Mouse (Mus musculus): ENCODE results near the gene Skil.

DNA sequence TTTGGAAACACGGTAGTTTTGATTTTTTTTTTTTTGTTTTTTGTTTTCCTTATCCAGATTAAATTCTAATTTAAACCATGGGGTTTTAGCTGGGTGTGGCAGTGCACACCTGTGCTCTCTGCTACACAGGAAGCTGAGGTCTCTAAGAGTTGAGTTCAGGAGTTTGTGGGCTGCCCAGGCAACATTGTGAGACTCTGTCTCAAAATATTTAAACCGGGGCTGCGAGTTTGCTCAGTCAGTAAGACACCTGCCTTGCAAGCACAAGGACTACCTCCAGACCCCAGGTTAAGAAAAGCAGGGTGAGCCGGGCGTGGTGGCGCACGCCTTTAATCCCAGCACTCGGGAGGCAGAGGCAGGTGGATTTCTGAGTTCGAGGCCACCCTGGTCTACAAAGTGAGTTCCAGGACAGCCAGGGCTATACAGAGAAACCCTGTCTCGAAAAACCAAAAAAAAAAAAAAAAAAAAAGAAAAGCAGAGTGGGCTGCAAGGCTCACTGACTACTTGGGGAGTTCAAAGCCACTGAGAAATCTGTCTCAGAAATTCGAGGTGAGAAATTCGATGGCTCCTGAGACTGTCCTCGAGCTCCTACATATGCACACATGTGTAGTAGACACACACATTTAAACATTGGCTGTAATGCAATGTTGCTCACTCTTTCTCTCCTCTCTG is 11.9 kb upstream of the Skil start:
- TF ChIP-seq POLR2A (IDR thresholded peaks at IDR 0.05; ENCODE audit: borderline replicate concordance, extremely low read depth, insufficient read depth, insufficient read length, poor library complexity, severe bottlenecking) (no peak), CTCF (IDR thresholded peaks at IDR 0.05; ENCODE audit: borderline replicate concordance, extremely low read depth, insufficient read depth, insufficient read length) (no peak)
